Mouse (Mus musculus): ENCODE results near the gene Ldhd. TPM values are rescaled to one million over a fixed set of nuclear protein-coding genes. Genes with fewer than 3 reads are reported as not detected.

Ldhd gene
- polyA plus RNA-seq, 1 experiment: not detected

DNA sequence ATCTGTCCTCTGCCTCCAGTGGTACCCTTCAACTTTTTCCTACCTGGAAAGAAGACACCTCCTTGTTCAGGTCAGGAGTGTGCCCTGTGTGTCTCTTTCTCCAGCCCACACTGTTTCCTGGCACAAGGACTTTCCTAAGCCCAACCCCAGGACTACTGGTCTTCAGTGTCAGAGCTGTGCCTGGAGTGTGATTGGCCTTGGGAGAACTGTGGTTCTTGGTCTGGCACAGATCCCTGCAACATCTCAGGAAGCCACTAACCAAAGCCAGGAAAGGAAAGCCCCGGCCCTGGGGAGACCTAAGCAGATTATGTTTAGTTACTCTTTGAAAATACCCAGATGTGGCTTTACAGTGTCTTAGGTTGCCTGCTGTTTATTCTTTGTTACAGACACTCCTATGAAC, 10.2 kb downstream of the Ldhd start:
- peaks cover 4% of the 10 kb centered on the region for H3K36me3 ChIP-seq (replicated peaks; ENCODE audit: low read length)
- H3K4me1 ChIP-seq: peaks cover 38% of the 10 kb centered on the region
- TF ChIP-seq FLI1 (IDR thresholded peaks at IDR 0.05; ENCODE audit: low read length) (no peak), GATA1 (IDR thresholded peaks at IDR 0.05; ENCODE audit: borderline replicate concordance, low read length) (no peak)
- peaks cover 84% of the 10 kb centered on the region for H3K27me3 ChIP-seq (replicated peaks)
- no peaks in the 10 kb centered on the region for H3K9me3 ChIP-seq
- H3K4me3 ChIP-seq (replicated peaks): no peak overlapping the region

- Histone ChIP-seq H3K27me3 (replicated peaks) (peaks cover 80% of the 10 kb centered on the region), H3K4me3 (replicated peaks) (no peak overlapping the region), H3K9me3 (no peaks in the 10 kb centered on the region), H3K36me3 (replicated peaks; ENCODE audit: low read length) (peaks cover 4% of the 10 kb centered on the region), H3K4me1 (peaks cover 26% of the 10 kb centered on the region)
- TF ChIP-seq FLI1 (IDR thresholded peaks at IDR 0.05; ENCODE audit: low read length) (no peak), GATA1 (IDR thresholded peaks at IDR 0.05; ENCODE audit: borderline replicate concordance, low read length) (no peak)
These were observed 11.9 kb downstream of the Ldhd start for GRCm38 (mm10) chr8:111618273-111618672.

DNA sequence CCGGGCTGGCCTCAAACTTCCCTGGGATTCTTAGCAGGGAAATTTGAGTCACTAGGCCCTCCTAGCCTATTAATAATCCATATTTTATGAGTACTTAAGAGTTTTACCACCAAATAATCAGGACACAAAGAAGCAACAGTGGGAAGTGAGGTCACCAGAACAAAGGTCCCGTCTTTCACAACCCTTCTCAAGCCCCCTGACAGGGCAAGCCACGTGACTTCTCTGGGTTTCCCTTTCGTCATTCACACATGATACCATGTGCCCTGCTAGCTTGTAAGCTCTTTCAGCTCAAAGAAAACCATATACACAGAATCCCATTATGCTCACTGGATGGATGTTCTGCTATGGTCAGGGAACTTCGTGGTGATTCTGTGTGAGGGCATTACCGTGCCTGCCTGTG, 12.4 kb downstream of the Ldhd start:
- H3K4me3 ChIP-seq (replicated peaks): no peak overlapping the region
- peaks cover 30% of the 10 kb centered on the region for H3K4me1 ChIP-seq
- H3K36me3 ChIP-seq (replicated peaks; ENCODE audit: low read length): peaks cover 4% of the 10 kb centered on the region
- TF ChIP-seq FLI1 (IDR thresholded peaks at IDR 0.05; ENCODE audit: low read length): no peak
- TF ChIP-seq GATA1 (IDR thresholded peaks at IDR 0.05; ENCODE audit: borderline replicate concordance, low read length): no peak
- H3K27me3 ChIP-seq (replicated peaks): peaks cover 82% of the 10 kb centered on the region
- no peaks in the 10 kb centered on the region for H3K9me3 ChIP-seq

DNA sequence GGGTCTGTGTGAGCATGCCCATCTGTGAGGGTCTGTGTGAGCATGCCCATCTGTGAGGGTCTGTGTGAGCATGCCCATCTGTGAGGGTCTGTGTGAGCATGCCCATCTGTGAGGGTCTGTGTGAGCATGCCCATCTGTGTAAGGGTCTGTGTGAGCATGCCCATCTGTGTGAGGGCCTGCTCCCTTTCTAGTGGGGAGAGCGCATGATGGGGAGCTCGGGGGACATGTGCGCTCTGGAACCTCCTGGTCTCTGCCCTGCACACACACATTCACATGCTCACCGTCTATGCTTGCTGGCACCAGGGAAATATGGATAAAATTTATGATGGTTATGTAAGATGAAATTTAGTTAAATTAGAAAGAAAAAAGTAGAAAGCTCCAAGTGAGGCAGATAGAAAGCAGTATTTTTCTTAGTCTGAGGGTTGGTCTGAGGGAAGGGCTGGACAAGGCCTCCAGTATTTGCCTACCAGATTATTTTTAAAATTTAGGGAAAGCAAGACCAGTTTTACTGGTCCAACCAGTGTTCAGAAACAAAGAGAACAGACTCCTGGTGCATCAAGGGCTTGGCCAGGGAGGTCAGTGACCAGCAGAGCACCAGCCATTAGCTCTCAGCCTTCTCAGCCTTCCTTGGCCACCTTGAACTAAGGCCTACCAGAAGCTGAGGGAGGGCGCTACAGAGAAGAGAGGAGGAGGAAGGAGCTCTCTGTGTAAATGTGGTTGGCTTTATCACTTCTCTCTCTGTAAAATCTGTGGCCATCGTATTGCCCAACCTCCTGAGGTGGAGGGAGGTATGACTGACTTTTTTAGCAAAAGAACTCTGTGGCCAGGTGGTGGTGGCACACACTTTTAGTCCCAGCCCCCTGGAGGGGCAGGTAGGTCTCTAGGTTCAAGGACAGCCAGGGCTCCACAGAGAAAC, 15.1 kb downstream of the Ldhd start:
- Histone ChIP-seq H3K36me3 (replicated peaks; ENCODE audit: low read length) (peaks cover 4% of the 10 kb centered on the region), H3K27me3 (replicated peaks) (peaks cover 76% of the 10 kb centered on the region), H3K9me3 (no peaks in the 10 kb centered on the region), H3K4me3 (replicated peaks) (no peak overlapping the region), H3K4me1 (peaks cover 21% of the 10 kb centered on the region)
- TF ChIP-seq FLI1 (IDR thresholded peaks at IDR 0.05; ENCODE audit: low read length) (no peak), GATA1 (IDR thresholded peaks at IDR 0.05; ENCODE audit: borderline replicate concordance, low read length) (no peak)

DNA sequence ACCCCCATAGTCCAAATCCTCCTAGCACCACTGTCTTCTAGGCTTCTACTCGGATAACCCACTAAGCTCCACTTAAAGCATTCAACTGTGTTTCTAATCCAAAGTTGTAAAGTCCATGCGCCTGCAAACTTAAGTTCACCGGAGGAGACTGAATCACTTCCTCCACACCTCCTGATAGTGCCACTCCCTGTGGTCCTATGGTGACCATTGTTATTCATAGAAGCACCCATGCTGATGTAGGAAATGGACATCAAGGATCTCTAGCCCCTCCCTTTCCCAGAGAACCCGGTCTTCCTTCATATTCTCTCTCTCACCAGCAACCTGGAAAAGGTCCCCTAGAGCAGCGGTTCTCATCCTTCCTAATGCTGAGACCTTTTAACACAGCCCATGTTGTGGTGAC, 17.0 kb downstream of the Ldhd start:
- peaks cover 9% of the 10 kb centered on the region for H3K4me1 ChIP-seq
- TF ChIP-seq FLI1 (IDR thresholded peaks at IDR 0.05; ENCODE audit: low read length): no peak
- TF ChIP-seq GATA1 (IDR thresholded peaks at IDR 0.05; ENCODE audit: borderline replicate concordance, low read length): no peak
- peaks cover 76% of the 10 kb centered on the region for H3K27me3 ChIP-seq (replicated peaks)
- H3K36me3 ChIP-seq (replicated peaks; ENCODE audit: low read length): peaks cover 4% of the 10 kb centered on the region
- no peak overlapping the region for H3K4me3 ChIP-seq (replicated peaks)
- no peaks in the 10 kb centered on the region for H3K9me3 ChIP-seq

DNA sequence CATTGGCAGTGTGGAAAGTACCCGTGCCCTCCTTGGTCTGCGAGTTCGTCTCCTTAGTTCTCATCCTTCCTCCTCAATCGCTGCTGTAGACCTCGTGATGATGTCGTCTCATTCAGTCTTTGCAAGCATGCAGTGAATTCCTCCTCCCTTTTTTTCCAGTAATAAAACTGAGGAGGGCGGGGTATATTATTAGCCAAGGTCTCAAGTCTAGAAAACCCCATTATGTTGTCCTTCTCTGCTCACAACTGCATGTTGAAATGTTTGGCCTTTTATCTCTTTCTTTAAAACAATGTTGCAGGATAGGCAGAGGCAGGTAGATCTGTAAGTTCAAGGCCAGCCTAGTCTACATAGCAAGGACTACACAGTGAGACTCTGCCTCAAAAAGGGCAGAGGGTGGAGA, 22.8 kb downstream of the Ldhd start:
- peaks cover 63% of the 10 kb centered on the region for H3K27me3 ChIP-seq (replicated peaks)
- H3K36me3 ChIP-seq (replicated peaks; ENCODE audit: low read length): peaks cover 4% of the 10 kb centered on the region
- peaks cover 3% of the 10 kb centered on the region; the same call in 1 of the 2 replicates for H3K9me3 ChIP-seq
- no peaks in the 10 kb centered on the region for H3K4me1 ChIP-seq
- TF ChIP-seq GATA1 (IDR thresholded peaks at IDR 0.05; ENCODE audit: borderline replicate concordance, low read length): no peak
- no peak for TF ChIP-seq FLI1 (IDR thresholded peaks at IDR 0.05; ENCODE audit: low read length)
- no peak overlapping the region for H3K4me3 ChIP-seq (replicated peaks)

GRCm38 (mm10) chr8:111606961-111607360, 23.2 kb downstream of the Ldhd start:
- no peak for TF ChIP-seq FLI1 (IDR thresholded peaks at IDR 0.05; ENCODE audit: low read length)
- no peak for TF ChIP-seq GATA1 (IDR thresholded peaks at IDR 0.05; ENCODE audit: borderline replicate concordance, low read length)
- no peaks in the 10 kb centered on the region for H3K36me3 ChIP-seq (replicated peaks; ENCODE audit: low read length)
- H3K27me3 ChIP-seq (replicated peaks): peaks cover 60% of the 10 kb centered on the region
- no peak overlapping the region for H3K4me3 ChIP-seq (replicated peaks)
- no peaks in the 10 kb centered on the region for H3K4me1 ChIP-seq
- H3K9me3 ChIP-seq: peaks cover 3% of the 10 kb centered on the region; the same call in 1 of the 2 replicates

- Histone ChIP-seq H3K4me3 (replicated peaks) (no peak overlapping the region), H3K4me1 (peaks cover 3% of the 10 kb centered on the region), H3K27me3 (replicated peaks) (peaks cover 56% of the 10 kb centered on the region), H3K9me3 (peaks cover 3% of the 10 kb centered on the region; the same call in 1 of the 2 replicates), H3K36me3 (replicated peaks; ENCODE audit: low read length) (no peaks in the 10 kb centered on the region)
- TF ChIP-seq GATA1 (IDR thresholded peaks at IDR 0.05; ENCODE audit: borderline replicate concordance, low read length) (no peak), FLI1 (IDR thresholded peaks at IDR 0.05; ENCODE audit: low read length) (no peak)
These were observed 25.2 kb downstream of the Ldhd start for GRCm38 (mm10) chr8:111604986-111605385.

GRCm38 (mm10) chr8:111602050-111602449, 28.1 kb downstream of the Ldhd start:
- Histone ChIP-seq H3K36me3 (replicated peaks; ENCODE audit: low read length) (no peaks in the 10 kb centered on the region), H3K27me3 (replicated peaks) (peaks cover 49% of the 10 kb centered on the region), H3K4me1 (peaks cover 18% of the 10 kb centered on the region), H3K9me3 (no peaks in the 10 kb centered on the region), H3K4me3 (replicated peaks) (no peak overlapping the region)
- TF ChIP-seq GATA1 (IDR thresholded peaks at IDR 0.05; ENCODE audit: borderline replicate concordance, low read length): no peak
- no peak for TF ChIP-seq FLI1 (IDR thresholded peaks at IDR 0.05; ENCODE audit: low read length)

DNA sequence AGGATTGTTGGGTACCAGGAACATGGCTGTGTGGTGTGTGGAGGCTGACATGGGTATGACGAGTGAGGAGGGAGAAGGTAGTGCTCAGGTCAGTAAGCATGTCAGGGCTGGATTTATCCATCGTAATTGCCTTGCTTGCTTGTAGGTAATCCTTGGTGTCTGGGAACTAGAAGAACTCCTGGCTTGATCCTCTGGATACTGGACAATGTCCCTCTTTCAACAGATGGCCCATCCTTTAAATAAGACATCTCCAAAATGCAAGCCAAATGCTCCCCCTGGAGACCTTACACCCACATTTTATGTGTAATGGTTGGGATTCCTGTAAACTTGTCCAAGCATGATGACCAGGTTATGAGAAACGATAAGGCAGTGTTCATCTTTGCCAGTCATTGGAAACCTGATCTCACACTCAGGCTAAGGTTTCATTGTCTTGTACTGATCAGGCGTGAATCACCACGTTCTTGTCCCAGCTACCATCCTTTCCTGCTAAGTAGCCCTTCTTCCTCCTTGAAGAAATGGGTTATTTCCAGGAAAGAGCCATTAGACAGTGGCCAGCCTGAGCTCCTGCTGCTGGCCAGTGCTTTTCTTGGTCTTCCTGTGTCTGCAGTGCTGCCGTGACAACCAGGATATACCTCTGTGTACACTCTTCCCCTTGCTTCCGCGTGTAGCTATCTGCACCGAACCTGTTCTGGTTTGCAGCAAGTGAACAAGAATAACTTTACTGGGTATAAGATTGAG, 30.3 kb downstream of the Ldhd start:
- peaks cover 40% of the 10 kb centered on the region for H3K4me1 ChIP-seq
- H3K9me3 ChIP-seq: no peaks in the 10 kb centered on the region
- H3K27me3 ChIP-seq (replicated peaks): peaks cover 52% of the 10 kb centered on the region
- H3K36me3 ChIP-seq (replicated peaks; ENCODE audit: low read length): no peaks in the 10 kb centered on the region
- no peak overlapping the region for H3K4me3 ChIP-seq (replicated peaks)
- TF ChIP-seq FLI1 (IDR thresholded peaks at IDR 0.05; ENCODE audit: low read length) (no peak), GATA1 (IDR thresholded peaks at IDR 0.05; ENCODE audit: borderline replicate concordance, low read length) (no peak)
